Mouse (Mus musculus): ENCODE data around the gene Hspb11.

The Hspb11 gene

GRCm38 (mm10) chr4:107250494-107250893 is 2.9 kb upstream of the Hspb11 start:
- no peak for DNase-seq (ENCODE audit: low spot score)

- no peak for DNase-seq (ENCODE audit: low spot score)
These were observed 871 bp upstream of the Hspb11 start for GRCm38 (mm10) chr4:107252522-107252921.

- no peak for DNase-seq (ENCODE audit: low spot score)
These were observed 1.0 kb downstream of the Hspb11 start for GRCm38 (mm10) chr4:107254414-107254813.

- no peak for DNase-seq (ENCODE audit: low spot score)
These were observed 6.6 kb downstream of the Hspb11 start for GRCm38 (mm10) chr4:107260001-107260400.

- DNase-seq (ENCODE audit: low spot score) = no peak
These were observed 20.3 kb downstream of the Hspb11 start for GRCm38 (mm10) chr4:107273683-107274082.

- no peak for DNase-seq (ENCODE audit: low spot score)
These were observed 21.1 kb downstream of the Hspb11 start for GRCm38 (mm10) chr4:107274511-107274910.

GRCm38 (mm10) chr4:107278188-107278707 is 24.9 kb downstream of the Hspb11 start:
- DNase-seq (ENCODE audit: low spot score) = no peak

- DNase-seq (ENCODE audit: low spot score) = no peak
These were observed 27.6 kb downstream of the Hspb11 start for GRCm38 (mm10) chr4:107280843-107281475.

- no peak for DNase-seq (ENCODE audit: low spot score)
These were observed 32.2 kb downstream of the Hspb11 start for GRCm38 (mm10) chr4:107285446-107286200.

GRCm38 (mm10) chr4:107286386-107286785 is 33.0 kb downstream of the Hspb11 start:
- no peak for DNase-seq (ENCODE audit: low spot score)

GRCm38 (mm10) chr4:107287517-107287916 is 34.1 kb downstream of the Hspb11 start:
- DNase-seq (ENCODE audit: low spot score) = no peak

- DNase-seq (ENCODE audit: low spot score) = no peak
These were observed 38.3 kb downstream of the Hspb11 start for GRCm38 (mm10) chr4:107291611-107292272.

- DNase-seq (ENCODE audit: low spot score) = no peak
These were observed 38.9 kb downstream of the Hspb11 start for GRCm38 (mm10) chr4:107292273-107292662.

- no peak for DNase-seq (ENCODE audit: low spot score)
These were observed 44.7 kb downstream of the Hspb11 start for GRCm38 (mm10) chr4:107298071-107298606.

- no peak for DNase-seq (ENCODE audit: low spot score)
These were observed 46.5 kb downstream of the Hspb11 start for GRCm38 (mm10) chr4:107299779-107300340.

- no peak for DNase-seq (ENCODE audit: low spot score)
These were observed 47.0 kb downstream of the Hspb11 start for GRCm38 (mm10) chr4:107300371-107300770.

GRCm38 (mm10) chr4:107300902-107301555 is 47.6 kb downstream of the Hspb11 start:
- no peak for DNase-seq (ENCODE audit: low spot score)

- DNase-seq (ENCODE audit: low spot score) = no peak
These were observed 48.8 kb downstream of the Hspb11 start for GRCm38 (mm10) chr4:107302221-107302620.

GRCm38 (mm10) chr4:107302832-107303231 is 49.4 kb downstream of the Hspb11 start:
- no peak for DNase-seq (ENCODE audit: low spot score)

- no peak for DNase-seq (ENCODE audit: low spot score)
These were observed 50.1 kb downstream of the Hspb11 start for GRCm38 (mm10) chr4:107303531-107303930.

GRCm38 (mm10) chr4:107306966-107307365 is 53.6 kb downstream of the Hspb11 start, which contains the start of gene Dio1:
TSS of gene Dio1 (minus strand) at chr4:107307169.
- DNase-seq (ENCODE audit: low spot score) = no peak

Data from urinary bladder, postnatal 10 days (tissue).